In genomic region chr7:133702333-133702732, GRCm38 (mm10) we compare ENCODE assay signal across 16 mouse cellular contexts. TPM values are rescaled to one million over a fixed set of nuclear protein-coding genes. Genes with fewer than 3 reads are reported as not detected.
A peak's percentile ranks its signal among the peaks of the same experiment; 100 is the strongest.
DNase-seq lines count a peak whose midpoint lies in the region; ATAC-seq lines count a peak whose summit lies in the region.
"Had no signal": no experiment of that assay in that cellular context is flagged by ENCODE, and none has a peak within 500 bp of the region (broad histone marks: within the 10 kb centered on the region; RNA-seq: fewer than 3 reads in every experiment).

No protein-coding gene starts in this region.

- no peaks in the 10 kb centered on the region for H3K9me3 ChIP-seq in heart, embryonic 13.5 days
- H3K9me3 ChIP-seq in liver, embryonic 12.5 days (replicated peaks), result no peaks in the 10 kb centered on the region
- H3K9me3 ChIP-seq: embryonic facial prominence, embryonic 15.5 days had no signal

- no peak for DNase-seq in heart, postnatal 36 days
- DNase-seq in c-Kit-positive CD71-negative TER-119-negative erythroid progenitor cells, embryonic 14.5 days (ENCODE audit: low read depth), result peak; percentile 36
- peak; percentile 64 to 80 for DNase-seq in spleen, postnatal 36 days (ENCODE audit: low spot score in 2 of 2)
- no peak for DNase-seq in gastrocnemius, postnatal 14 days
- no peak for DNase-seq in cerebellum, postnatal 10 days
- no peak for DNase-seq in gastrocnemius, postnatal 25 days
- DNase-seq: adrenal gland, postnatal 25 days; cerebellum, adult 8-10 months; kidney, postnatal 10 days; thymus, postnatal 4 days had no signal

- H3K9ac ChIP-seq in heart, embryonic 13.5 days, result peak overlapping the region; percentile 56
- H3K9ac ChIP-seq in liver, embryonic 12.5 days, result peak overlapping the region; percentile 80
- H3K9ac ChIP-seq: embryonic facial prominence, embryonic 15.5 days; hindbrain, embryonic 14.5 days had no signal

- H3K4me3 ChIP-seq in heart, embryonic 13.5 days, result peak overlapping the region; percentile 28
- H3K4me3 ChIP-seq in liver, embryonic 12.5 days, result peak overlapping the region; percentile 70
- H3K4me3 ChIP-seq: embryonic facial prominence, embryonic 15.5 days had no signal

- ATAC-seq in heart, embryonic 13.5 days (ENCODE audit: extremely low read depth, insufficient number of reproducible peaks, low FRiP score, low TSS enrichment), result no peak; the same call in 1 of the 2 replicates
- ATAC-seq in liver, embryonic 12.5 days, result peak; percentile 84

- peaks cover 20% of the 10 kb centered on the region for H3K36me3 ChIP-seq in heart, embryonic 13.5 days
- H3K36me3 ChIP-seq in liver, embryonic 12.5 days, result peaks cover 48% of the 10 kb centered on the region

- no peaks in the 10 kb centered on the region for H3K27me3 ChIP-seq in heart, embryonic 13.5 days (replicated peaks)
- no peaks in the 10 kb centered on the region for H3K27me3 ChIP-seq in liver, embryonic 12.5 days (replicated peaks)
- H3K27me3 ChIP-seq: embryonic facial prominence, embryonic 15.5 days had no signal

- peaks cover 17% of the 10 kb centered on the region for H3K4me1 ChIP-seq in heart, embryonic 13.5 days
- peaks cover 70% of the 10 kb centered on the region for H3K4me1 ChIP-seq in liver, embryonic 12.5 days
- H3K4me1 ChIP-seq: embryonic facial prominence, embryonic 15.5 days had no signal

- no peak overlapping the region for H3K27ac ChIP-seq in heart, embryonic 13.5 days (replicated peaks)
- H3K27ac ChIP-seq in liver, embryonic 12.5 days, result peak overlapping the region; percentile 99
- H3K27ac ChIP-seq: embryonic facial prominence, embryonic 15.5 days; hindbrain, embryonic 14.5 days had no signal

- intact Hi-C loops in heart, postnatal 36 days (cut with DNase I), result no loop called here
- intact Hi-C loops in gastrocnemius, postnatal 14 days (cut with DNase I; ENCODE audit: low total_unique reads), result no loop called here

- WGBS in heart, embryonic 13.5 days, result 34% methylated on average over 10 of the region's 10 CpGs
- 19% methylated on average over 10 of the region's 10 CpGs for WGBS in liver, embryonic 12.5 days (ENCODE audit: insufficient replicate concordance)

- peak overlapping the region; percentile 48 for H3K4me2 ChIP-seq in heart, embryonic 13.5 days
- H3K4me2 ChIP-seq in liver, embryonic 12.5 days, result peak overlapping the region; percentile 87
- H3K4me2 ChIP-seq: embryonic facial prominence, embryonic 15.5 days; hindbrain, embryonic 14.5 days had no signal

RNA-seq across cellular contexts. Expression of gene Bccip, which starts 6.8 kb away (rescaled TPM):
- polyA plus RNA-seq in heart, embryonic 13.5 days (2015; fragmentation: Nextera tagmentation; extraction: Ambion mirVana), result 81.7 and 88.8 TPM in 2 replicates
- 10 to 100 TPM; 50.5 to 51.8 TPM for total RNA-seq in heart, postnatal 36 days (2021)
- 132 and 135 TPM in 2 replicates for polyA plus RNA-seq in liver, embryonic 12.5 days (2016; fragmentation: Nextera tagmentation; extraction: Ambion mirVana)
- total RNA-seq in gastrocnemius, postnatal 14 days (2021), result 10 to 100 TPM; 52.0 to 56.4 TPM
- 10 to 100 TPM; 55.7 to 62.8 TPM for total RNA-seq in gastrocnemius, postnatal 25 days (2021)

RNA-seq across cellular contexts. Expression of gene Uros, which starts 7.5 kb away (rescaled TPM):
- polyA plus RNA-seq in heart, embryonic 13.5 days (2015; fragmentation: Nextera tagmentation; extraction: Ambion mirVana), result 29.5 and 34.2 TPM in 2 replicates
- total RNA-seq in heart, postnatal 36 days (2021), result 10 to 100 TPM; 20.9 to 21.7 TPM
- polyA plus RNA-seq in liver, embryonic 12.5 days (2016; fragmentation: Nextera tagmentation; extraction: Ambion mirVana), result 180 and 189 TPM in 2 replicates
- 10 to 100 TPM; 13.1 to 13.5 TPM for total RNA-seq in gastrocnemius, postnatal 14 days (2021)
- total RNA-seq in gastrocnemius, postnatal 25 days (2021), result 10 to 100 TPM; 13.9 to 14.3 TPM

RNA-seq across cellular contexts. Expression of gene Mmp21, which starts 22.5 kb away (rescaled TPM):
- not detected in 2 replicates for polyA plus RNA-seq in heart, embryonic 13.5 days (2015; fragmentation: Nextera tagmentation; extraction: Ambion mirVana)
- total RNA-seq in heart, postnatal 36 days (2021), result not detected
- polyA plus RNA-seq in liver, embryonic 12.5 days (2016; fragmentation: Nextera tagmentation; extraction: Ambion mirVana), result not detected in 2 replicates
- not detected for total RNA-seq in gastrocnemius, postnatal 14 days (2021)
- not detected for total RNA-seq in gastrocnemius, postnatal 25 days (2021)
- total RNA-seq: adrenal gland, postnatal 25 days; heart, adult 8-10 months had no signal
- polyA plus RNA-seq: limb, embryonic 14.5 days had no signal

Comparison
In these comparisons a context has a peak if more than half of its experiments do, and no peak if none do; other contexts are left out.
1. DNase-seq: peak in c-Kit-positive CD71-negative TER-119-negative erythroid progenitor cells, embryonic 14.5 days (single experiment) and spleen, postnatal 36 days (2 of 2); none in heart, postnatal 36 days (0 of 2), gastrocnemius, postnatal 14 days (single experiment), cerebellum, postnatal 10 days (0 of 2) and gastrocnemius, postnatal 25 days (single experiment).